Mouse (Mus musculus) frontal cortex, postnatal 10 days (tissue): ENCODE data around the gene Rab26.

Experiments used
- DNase-seq, 2 experiments: peaks; one replicate each; pipeline ENCODE4 v3.0.0; 2022; ENCODE audit warnings: low spot score in 2 of 2, mixed read lengths in 1 of 2

The Rab26 gene

GRCm38 (mm10) chr17:24548435-24548834 lies 14.4 kb upstream of the Rab26 start:
- peak in 1 of 2 experiments; percentile 6 for DNase-seq

- no peak for DNase-seq
Measured at GRCm38 (mm10) chr17:24546234-24546633, 12.2 kb upstream of the Rab26 start.

- no peak for DNase-seq
Measured at GRCm38 (mm10) chr17:24545247-24545646, 11.2 kb upstream of the Rab26 start.

GRCm38 (mm10) chr17:24544613-24545012 lies 10.6 kb upstream of the Rab26 start:
- DNase-seq: no peak

GRCm38 (mm10) chr17:24540375-24540774 lies 6.4 kb upstream of the Rab26 start:
- DNase-seq: no peak

- DNase-seq: peak in 1 of 2 experiments; percentile 46
Measured at GRCm38 (mm10) chr17:24538950-24539349, 4.9 kb upstream of the Rab26 start.

- no peak for DNase-seq
Measured at GRCm38 (mm10) chr17:24537536-24537935, 3.5 kb upstream of the Rab26 start.

- no peak for DNase-seq
Measured at GRCm38 (mm10) chr17:24535300-24535699, 1.3 kb upstream of the Rab26 start.

GRCm38 (mm10) chr17:24533099-24533992 lies 664 bp downstream of the Rab26 start:
- peak; percentile 81 to 85 for DNase-seq

- no peak for DNase-seq
Measured at GRCm38 (mm10) chr17:24532045-24532444, 2.0 kb downstream of the Rab26 start.

- DNase-seq: no peak
Measured at GRCm38 (mm10) chr17:24531064-24531463, 2.9 kb downstream of the Rab26 start.

GRCm38 (mm10) chr17:24530361-24531050 lies 3.5 kb downstream of the Rab26 start:
- DNase-seq: no peak

- no peak for DNase-seq
Measured at GRCm38 (mm10) chr17:24529883-24530282, 4.1 kb downstream of the Rab26 start.

- peak in 1 of 2 experiments; percentile 63 for DNase-seq
Measured at GRCm38 (mm10) chr17:24529007-24529451, 5.0 kb downstream of the Rab26 start.

- DNase-seq: no peak
Measured at GRCm38 (mm10) chr17:24528560-24528918, 5.5 kb downstream of the Rab26 start.

GRCm38 (mm10) chr17:24527723-24528559 lies 6.1 kb downstream of the Rab26 start, which contains the start of gene Traf7:
Gene Traf7, minus strand, starts transcription at chr17:24527938.
- DNase-seq: peak; percentile 93 to 97

- DNase-seq: no peak
Measured at GRCm38 (mm10) chr17:24527315-24527714, 6.7 kb downstream of the Rab26 start.

- DNase-seq: peak in 1 of 2 experiments; percentile 4
Measured at GRCm38 (mm10) chr17:24524734-24525133, 9.3 kb downstream of the Rab26 start.

- no peak for DNase-seq
Measured at GRCm38 (mm10) chr17:24520450-24520849, 13.6 kb downstream of the Rab26 start.

- no peak for DNase-seq
Measured at GRCm38 (mm10) chr17:24514270-24515257, 19.4 kb downstream of the Rab26 start.
